Mouse (Mus musculus) lung, postnatal 4 days (tissue): ENCODE measurements around the gene Adgra3.
A peak's percentile ranks its signal among the peaks of the same experiment; 100 is the strongest.

Source experiments
- DNase-seq, 2 experiments: peaks; one replicate each; pipeline ENCODE4 v3.0.0; 2021

The Adgra3 gene

GRCm38 (mm10) chr5:50058421-50059286, at the start of gene Adgra3:
TSS of gene Adgra3 (minus strand) at chr5:50059006.
- peak; percentile 87 to 91 for DNase-seq

DNA sequence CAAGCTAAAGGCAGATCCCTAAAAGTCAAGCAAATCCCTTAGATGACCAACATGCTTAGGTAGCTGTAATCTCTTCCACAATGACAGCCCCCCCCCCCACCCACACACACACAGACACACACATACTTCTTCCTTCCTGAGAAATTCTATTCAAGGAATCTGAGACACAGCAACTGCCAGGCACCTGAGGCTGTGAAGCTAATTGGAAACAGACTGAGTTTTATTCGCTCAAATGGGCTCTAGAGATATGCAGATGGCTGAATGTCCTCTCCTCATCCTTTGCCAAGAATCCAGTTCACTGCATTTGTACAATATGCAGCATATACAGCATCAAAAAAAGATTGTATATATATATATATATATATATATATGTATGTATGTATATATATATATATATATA, 24.6 kb upstream of the Adgra3 start:
- no peak for DNase-seq

DNA sequence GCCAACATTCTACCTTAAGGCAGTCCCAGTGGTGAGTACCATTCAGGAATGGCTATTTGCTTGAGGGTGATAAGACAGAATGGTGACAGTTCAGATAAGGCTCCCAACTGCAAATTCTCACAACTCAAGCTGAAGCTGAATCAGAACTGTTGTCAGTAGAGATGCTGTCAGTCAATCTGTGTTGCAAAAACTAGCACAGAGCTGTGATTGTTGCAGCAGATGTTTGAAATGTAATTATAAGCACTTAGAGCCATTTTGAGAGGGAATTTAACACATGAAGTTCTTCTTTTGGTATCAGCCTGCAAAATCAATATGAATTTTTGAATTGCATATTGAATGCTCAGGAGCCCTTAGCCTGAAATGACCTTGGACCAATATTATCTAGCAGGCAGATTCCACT, 15.4 kb upstream of the Adgra3 start:
- DNase-seq, result no peak

DNA sequence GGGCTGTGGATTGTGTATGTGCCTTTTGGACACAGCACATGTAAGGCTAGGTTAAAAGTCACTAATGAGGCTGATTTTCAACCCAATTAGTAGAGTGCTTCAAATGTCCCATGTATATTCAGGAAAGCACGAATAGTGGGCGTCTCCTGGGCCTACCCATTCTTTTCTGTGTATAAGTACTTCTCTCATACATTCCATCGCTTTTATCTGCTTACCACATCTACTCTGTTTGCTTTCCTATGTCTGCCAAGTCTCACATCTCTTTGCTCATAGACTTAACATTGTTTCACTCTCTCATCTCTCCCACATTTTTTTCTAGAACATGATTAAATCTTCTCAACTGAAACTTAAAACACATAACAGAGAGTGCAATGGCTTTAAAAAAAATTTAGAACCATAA, 5.4 kb upstream of the Adgra3 start:
- no peak for DNase-seq

GRCm38 (mm10) chr5:50059586-50059985, 780 bp upstream of the Adgra3 start:
- peak; percentile 16 to 60 for DNase-seq

GRCm38 (mm10) chr5:50057612-50058420, 990 bp downstream of the Adgra3 start:
- DNase-seq, result peak in 1 of 2 experiments; percentile 38

- DNase-seq, result no peak
Observed at GRCm38 (mm10) chr5:50052456-50052855, 6.3 kb downstream of the Adgra3 start.

DNA sequence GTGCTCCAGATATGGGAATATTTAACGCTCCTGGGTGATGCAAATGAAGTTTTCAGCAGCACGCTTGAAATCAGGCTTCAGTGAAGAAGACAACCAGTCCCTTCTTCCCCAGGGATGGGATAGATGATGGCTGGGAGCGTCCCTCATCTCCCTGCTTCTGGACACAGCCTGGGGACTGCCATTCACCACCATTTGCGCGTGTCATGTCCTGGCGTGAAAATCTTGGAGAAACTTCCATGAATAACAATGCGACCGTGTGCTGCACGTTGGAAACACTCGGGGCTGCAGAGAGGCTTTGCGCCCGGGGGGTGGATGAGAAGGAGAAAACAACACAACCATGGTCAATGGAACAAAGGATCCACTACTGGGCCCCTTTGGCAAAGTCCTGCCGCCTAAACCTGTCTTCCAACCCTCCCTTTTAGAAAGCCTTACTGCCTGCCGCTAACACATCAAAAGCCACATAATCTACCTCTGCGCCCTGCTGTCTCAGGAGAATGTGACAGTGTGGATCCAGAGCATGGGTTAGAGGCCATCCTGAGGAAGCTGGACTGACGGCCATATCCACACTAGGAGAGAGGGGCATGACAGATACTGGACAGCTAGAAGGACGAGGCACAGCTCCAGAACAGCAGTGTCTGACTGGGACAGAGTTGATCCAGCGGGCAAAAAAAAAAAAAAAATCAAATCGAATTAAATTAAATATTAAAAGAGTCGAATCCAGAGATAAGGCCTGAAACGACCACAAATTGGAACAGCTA, 8.0 kb downstream of the Adgra3 start:
- DNase-seq, result no peak

DNA sequence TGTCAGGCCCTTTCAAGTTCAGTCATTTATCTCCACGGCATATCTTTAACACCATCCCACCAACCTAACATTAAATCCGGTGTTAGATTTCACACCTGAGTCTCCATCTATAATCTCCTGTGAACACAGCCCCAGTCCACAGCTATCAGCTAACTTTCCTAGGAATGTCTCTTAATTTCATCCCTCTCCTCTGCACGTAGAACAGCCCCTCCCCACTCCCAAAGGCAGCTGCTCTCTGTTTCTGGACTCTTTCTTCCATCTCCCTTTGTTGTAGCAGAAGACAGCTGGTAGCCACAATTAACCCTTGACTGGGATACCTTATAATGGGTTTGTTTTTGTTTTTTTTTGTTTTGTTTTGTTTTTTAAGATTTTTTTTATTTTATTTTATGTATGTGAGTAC, 8.8 kb downstream of the Adgra3 start:
- DNase-seq, result no peak

GRCm38 (mm10) chr5:50049506-50049905, 9.3 kb downstream of the Adgra3 start:
- DNase-seq, result no peak

DNA sequence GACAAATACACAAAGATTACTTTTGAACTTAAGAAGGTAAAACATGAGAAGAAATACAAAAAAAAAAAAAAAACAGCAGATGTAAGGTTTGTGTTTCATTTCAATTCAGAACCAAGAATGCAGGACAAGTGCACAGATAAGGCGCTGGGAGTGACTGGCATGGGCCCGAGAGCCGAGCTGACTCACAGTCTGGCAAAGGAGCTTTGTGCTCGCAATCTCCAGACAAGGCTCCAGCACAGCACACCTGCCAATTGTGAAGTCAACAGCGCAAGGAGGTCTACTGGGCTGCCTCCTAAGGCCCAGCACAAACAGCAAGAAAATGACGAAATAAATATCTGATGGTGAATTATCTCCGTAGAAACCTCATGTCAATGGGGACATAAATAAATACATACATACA, 9.8 kb downstream of the Adgra3 start:
- DNase-seq, result peak; percentile 32 to 68

DNA sequence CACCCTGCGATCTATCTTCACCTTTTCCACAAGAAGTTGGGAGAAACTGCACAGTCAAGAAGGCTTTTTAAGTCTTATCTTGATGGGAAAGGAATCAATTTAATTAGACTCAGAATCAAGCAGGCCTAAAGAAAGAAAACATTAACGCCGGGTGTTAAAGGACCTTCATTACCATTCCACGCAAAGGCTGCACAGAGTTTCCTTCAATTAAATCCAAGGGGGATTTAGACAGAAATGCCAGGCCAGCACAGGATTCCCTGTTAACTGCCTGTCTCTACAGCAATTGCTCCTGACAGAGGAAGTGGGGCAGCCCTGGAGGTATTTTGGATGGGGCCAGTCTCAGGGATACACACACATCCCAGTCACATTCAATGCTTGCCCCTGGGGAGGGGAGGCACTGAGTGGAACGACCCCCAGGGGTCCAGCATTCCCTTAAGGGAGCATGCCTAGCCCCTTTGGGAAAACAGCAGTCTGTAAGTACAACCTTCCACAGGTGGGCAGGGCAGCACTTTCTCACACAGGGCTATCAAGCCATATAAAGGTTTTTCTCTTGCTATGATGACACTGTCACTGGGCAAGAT, 10.4 kb downstream of the Adgra3 start:
- DNase-seq, result no peak

DNA sequence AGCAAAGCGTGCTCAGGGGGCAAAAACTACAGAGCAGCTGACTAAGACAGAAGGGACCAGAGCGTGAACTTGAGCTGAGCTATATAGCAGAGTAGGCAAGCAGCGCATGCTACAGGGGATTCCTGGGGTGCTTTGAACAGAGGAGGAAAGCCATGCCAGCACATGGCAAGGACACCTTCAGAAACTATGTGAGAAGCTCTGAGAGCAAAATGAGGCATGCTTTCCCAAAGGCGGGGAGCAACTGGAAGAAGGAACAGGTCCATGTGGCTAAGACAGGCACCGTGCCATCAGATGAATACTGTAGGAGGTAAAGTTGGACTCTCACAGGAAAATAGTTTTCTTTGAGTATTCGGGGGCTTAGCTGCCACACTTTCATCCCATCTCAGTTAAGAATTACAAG, 13.6 kb downstream of the Adgra3 start:
- no peak for DNase-seq

DNA sequence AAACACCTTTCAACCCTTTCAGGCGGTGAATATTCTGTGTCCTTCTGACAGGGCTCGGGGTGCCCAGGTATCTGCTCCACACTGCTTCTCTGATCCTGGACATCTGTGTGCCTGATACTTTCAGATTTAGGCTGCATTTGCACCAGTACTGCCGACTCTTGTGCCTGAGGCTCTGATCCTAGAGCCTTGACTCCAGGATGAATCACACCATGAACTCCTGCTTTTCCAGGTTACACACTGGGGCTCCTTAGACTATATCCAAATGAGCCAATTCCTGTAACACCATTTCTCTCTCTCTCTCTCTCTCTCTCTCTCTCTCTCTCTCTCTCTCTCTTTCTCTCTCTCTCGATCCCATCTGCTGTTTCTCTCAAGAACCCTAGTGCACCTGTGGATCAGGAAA, 15.1 kb downstream of the Adgra3 start:
- DNase-seq, result no peak

DNA sequence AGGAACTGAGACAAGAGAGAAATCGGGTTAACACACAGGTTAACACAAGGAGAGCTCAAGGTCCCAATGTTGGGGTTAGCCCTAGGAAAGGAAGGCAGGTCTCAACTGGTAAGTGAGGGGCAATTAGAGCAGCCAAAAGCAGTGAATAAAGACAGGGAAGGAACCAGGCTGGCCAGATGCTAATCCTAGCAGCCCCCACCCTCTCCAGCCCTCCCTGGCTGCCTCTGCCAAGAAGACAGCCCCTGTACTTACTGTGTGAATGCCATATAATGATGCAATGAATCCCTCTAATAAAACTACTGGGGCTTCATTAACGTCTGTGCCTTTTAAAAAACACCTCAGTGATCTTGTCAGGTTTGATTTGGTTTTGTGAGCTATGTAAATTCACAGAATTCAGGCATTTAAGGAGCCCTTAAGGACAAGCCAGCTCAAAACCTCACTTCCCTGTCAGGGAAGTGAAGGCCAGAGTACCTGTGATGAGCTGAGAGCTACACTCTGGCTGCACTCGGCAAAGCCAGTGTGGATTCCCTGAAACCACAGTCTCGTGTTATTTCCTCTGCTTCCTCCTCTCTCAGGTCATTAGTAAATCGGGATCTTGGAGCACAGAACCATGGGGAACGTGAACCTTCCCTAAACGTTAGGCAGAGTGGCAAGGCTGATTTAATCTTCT, 16.4 kb downstream of the Adgra3 start:
- DNase-seq, result no peak

- DNase-seq, result no peak
Observed at GRCm38 (mm10) chr5:50039521-50039920, 19.3 kb downstream of the Adgra3 start.

DNA sequence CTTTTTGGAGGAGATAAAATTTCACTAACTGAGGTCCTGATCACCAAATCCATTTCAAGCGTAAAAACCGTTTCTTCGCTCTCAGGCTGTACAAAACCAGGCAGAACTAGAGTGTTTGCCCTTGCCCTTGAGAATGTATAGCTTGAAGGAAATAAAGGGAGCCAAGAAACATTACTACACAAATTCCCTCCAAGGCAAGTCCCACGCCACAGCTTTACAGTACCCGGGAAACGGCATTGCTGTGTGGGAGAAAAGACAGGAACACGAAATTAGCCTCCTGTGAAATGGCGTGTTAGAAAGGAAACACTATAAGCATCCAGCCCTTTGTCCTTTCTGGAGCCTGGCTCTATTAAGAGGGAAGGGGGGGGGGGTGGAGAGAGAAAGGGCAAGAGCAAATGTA, 21.1 kb downstream of the Adgra3 start:
- DNase-seq, result no peak

DNA sequence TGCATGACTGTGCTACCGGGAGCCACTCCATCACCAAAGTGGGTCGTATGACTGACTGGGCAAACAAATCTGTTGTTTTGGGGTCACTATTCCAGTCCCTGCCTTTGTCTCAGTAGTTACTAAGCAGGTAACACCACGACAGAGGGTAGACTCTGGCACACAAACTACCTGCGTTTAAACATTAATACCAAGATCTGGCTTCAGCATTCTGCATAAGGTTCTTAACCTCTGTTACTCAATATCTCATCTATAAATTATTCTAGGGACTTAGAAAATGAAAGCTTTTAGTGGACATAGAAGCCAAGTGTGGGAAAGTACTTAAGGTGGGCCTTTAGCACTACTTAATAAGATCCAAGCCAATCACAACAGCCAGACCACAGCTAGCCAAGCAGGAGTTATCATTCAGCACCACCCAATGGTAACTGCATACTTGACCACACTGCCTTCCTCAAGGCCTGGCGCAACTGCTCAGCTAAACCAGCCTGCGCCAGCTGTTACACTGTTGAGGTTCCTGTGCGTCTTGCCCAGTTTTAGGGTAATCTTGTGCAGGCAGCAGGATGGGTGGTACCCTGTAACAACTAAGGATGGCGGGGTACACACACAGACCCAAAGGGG, 23.8 kb downstream of the Adgra3 start:
- no peak for DNase-seq

DNA sequence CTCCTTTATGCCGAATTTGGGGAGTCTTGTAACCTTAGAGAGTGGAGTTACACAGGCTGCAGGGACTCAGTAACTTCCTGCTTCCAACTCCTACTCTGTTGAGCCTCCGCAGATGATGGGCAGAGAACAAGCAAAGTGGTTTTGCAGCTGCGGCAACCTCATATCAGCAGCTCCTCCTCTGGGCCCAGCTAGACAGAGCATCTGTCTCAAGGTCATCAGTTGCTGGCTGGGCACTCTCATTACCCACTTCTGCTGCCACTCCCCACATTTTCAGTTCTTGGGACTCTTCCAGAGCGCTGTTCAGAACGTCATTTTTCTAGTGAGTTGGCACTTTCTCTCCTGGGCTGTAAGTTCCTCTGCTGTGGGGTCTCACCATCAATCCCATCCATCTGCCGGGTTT, 24.6 kb downstream of the Adgra3 start:
- no peak for DNase-seq

DNA sequence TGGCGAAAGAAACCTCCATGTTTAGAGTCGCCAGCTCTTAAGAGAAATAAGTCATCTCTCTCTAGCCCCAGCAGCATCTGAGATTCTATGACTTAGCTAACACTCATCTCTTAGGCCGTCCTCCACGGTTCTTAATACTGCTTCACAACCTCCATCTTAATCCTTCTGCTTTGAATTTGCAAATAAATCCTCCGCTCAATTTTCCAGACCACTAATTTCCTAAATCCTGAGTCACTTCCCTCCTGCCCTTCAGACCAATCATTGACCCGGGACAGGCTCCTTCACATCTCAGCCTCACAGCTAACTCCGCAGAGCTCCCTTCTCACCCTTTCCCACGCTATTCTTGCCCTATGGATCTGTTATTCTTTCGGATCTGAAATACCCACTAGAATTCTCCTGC, 25.1 kb downstream of the Adgra3 start:
- no peak for DNase-seq

DNA sequence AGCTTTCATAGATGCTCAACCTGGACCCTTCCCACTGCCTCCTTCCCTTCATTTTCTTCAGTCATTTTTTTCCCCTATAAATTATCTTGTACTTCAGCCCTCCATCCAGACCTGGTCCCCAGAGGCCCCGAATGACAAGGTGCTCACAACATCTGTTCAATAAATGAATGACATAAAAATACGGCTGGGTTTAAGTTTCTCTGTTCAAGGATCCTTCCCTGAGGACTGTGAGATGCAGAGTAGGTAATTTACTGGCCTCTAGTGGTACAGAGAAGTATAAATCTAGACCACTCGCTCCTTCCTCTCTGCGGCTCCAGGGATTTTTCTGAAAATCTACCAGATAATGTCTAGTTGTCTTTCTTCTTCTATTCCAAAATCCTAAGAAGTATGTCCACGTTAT, 26.5 kb downstream of the Adgra3 start:
- no peak for DNase-seq

- DNase-seq, result no peak
Observed at GRCm38 (mm10) chr5:50031763-50032272, 27.0 kb downstream of the Adgra3 start.
